Mouse (Mus musculus): ENCODE measurements around the gene Ubap2l. TPM values are rescaled to one million over a fixed set of nuclear protein-coding genes. Genes with fewer than 3 reads are reported as not detected.

Ubap2l gene
- 27.3 TPM for polyA plus RNA-seq (2014; fragmentation: Illumina TruSeq; extraction: RNeasy Lipid Tissue Mini Kit (QIAGEN cat#74804); ENCODE audit: insufficient read depth, low read depth, low replicate concordance)

DNA sequence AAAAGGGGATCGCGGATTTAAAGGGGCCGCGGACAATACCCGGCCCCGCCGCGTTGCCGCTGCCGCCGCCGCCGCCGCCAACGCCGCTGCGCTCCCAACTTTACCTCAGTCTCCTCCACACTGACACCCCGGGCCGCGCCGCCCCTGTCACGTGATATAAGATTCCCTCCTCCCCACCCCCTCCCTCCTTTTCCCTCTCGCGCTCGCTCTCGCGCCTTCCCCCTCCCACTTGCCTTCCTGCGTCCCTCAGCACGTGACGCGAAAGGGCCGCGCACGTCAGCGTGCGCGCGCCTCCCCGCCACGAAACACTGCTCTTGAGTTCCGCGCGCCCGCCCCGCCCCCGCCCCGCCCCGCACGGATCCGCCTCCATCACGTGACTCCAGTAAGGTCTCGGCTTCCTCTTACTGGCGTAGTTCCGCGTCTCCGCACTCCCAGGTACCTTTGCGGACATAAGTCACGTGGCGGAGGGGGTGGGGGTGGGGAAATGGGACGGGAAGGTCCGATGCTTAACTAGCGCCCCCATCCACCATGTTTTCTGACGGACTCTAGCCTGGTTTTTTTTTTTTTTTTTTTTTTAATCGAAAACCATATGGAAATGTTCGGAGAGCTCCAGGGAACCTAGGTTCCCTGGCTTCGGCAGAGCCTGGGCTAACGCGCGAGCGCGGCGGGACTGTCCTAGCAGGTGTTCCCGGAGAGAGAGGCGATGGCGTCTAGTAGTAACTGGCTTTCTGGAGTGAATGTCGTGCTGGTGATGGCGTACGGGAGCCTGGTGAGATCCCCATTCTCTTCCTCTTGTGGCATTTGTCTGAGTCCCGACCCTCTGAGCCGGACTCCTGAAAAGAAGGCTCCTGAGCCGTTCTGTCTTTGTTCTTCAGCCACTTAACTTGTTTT lies at the start of gene Ubap2l:
Gene Ubap2l (minus strand): TSS at position 278 of the 891 bp plus-strand sequence.

DNA sequence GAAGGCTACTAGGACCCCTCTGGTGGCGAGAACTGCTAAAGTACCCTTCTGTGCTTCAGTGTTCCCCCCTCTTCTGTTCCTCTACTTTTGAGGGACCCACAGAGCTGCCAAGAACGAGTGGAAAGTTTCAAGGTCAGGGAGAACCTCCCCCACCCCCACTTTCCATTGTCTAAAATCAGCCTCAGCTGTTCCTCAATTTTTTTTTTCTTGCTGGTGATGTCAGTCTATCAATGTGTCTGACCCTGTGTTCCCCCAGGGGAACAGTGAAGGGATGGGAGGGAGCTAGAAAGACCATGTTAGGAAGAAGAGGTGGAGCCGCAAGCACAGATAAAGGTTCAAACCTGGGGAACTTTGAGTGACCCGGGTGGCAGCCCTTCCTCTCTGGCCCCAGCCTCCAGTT lies 19.9 kb upstream of the Ubap2l start, which contains the start of gene Tpm3:
Gene Tpm3 (plus strand): TSS at position 356 of the 400 bp plus-strand sequence.

DNA sequence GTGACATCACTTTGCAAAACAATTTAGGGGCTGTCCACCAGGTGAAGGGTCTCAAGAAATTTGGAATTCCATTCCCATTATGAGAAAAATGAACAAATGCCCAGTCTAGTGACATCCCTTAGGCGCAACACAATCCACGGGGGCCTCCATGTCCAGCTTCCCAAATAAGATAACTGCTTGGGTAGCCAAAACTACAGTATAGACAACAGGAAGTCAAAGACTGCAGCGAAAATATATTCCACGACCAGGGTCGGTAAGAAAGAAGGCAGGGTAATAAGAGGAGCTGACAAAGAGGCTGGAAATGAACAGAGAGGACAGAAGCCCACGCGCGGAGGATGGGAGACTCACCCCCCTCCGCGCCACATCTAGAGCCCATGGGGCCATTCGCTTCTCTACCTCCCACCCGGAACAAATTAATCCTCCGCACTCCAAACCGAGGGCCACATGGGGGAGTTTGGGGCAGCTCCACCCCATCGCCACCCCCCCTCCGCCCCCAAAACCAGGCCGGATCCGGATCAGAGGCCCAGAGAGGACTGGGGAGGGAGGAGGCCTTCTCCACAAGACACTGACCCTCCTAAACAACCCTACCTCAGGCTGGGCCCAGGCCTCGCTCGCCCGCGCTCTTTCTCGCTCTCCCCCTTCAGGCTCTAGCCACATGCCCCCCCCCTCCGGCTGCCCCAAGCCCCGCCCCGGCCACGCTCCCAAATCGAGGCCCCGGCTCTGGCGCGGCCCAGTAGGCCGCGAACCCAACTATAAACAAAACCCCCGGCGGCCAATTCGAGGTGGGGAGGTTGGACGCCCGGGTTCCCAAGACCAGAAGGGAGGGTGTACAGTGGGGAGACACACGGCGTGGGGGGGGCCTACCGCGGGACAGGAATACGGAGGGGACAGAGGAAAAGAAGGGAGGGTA lies 732 bp downstream of the Ubap2l start, which contains the start of gene 4933434E20Rik:
Gene 4933434E20Rik (plus strand): TSS at position 196 of the 910 bp plus-strand sequence.

DNA sequence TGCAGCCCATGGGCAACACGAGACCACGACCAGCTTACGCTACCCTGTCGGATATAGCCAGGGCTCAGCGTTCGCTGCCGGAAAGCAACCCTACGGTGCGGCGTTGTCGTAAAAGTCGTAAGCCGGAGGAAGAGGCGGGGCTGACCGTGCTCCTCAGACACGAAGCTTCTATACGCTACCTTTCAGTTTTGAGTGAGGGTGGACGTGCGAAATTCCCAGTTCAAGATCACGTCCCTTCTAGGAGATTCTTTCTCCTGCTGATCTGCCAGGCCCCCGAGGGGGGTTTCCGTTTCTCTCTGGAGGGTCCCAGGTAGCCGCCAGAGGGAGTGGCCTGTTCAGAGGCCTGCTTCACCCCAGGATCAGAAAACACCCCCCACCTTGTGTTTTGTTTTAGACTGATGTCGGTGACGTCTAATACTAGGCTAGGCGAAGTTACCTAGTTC lies 53.8 kb downstream of the Ubap2l start, which contains the start of gene Hax1:
Gene Hax1 (minus strand): TSS at position 169 of the 443 bp plus-strand sequence.

DNA sequence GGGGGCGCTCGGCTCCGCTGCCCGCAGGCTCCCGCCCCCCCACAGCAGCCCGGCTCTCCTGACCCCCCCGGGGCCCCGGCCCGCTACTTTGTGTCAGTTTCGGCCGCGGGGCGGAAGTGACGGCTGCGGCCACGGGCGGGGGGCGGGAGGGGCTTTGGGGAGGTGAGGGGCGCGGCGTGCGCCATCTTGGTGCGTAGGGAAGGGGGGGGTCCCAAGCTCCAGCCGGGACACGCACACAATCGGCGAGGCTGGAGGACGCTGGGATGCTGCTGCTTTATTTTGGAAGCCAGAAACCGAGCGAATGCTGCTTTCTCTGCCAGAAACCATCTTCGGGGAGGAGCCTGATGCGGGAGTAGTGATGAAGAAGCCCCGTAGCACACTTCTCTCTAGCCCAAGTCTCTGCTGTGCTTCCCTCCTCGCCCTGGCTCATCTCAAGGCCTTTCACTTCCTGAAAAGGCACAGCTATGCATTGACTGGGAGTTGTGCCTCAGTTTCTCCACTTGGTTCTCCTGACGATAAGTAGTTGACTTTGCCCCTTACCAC lies 89.1 kb downstream of the Ubap2l start, which contains the start of gene Atp8b2:
Gene Atp8b2 (minus strand): TSS at position 288 of the 543 bp plus-strand sequence.

Other genes starting within 250 kb of the Ubap2l start
- gene She, start 221.3 kb downstream of the Ubap2l start, polyA plus RNA-seq (2014; fragmentation: Illumina TruSeq; extraction: RNeasy Lipid Tissue Mini Kit (QIAGEN cat#74804); ENCODE audit: insufficient read depth, low read depth, low replicate concordance), result 11.7 TPM
- gene Il6ra, start 139.4 kb downstream of the Ubap2l start, polyA plus RNA-seq (2014; fragmentation: Illumina TruSeq; extraction: RNeasy Lipid Tissue Mini Kit (QIAGEN cat#74804); ENCODE audit: insufficient read depth, low read depth, low replicate concordance), result 9.3 TPM
- 9.1 TPM for gene Atp8b2, start 89.1 kb downstream of the Ubap2l start, polyA plus RNA-seq (2014; fragmentation: Illumina TruSeq; extraction: RNeasy Lipid Tissue Mini Kit (QIAGEN cat#74804); ENCODE audit: insufficient read depth, low read depth, low replicate concordance)
- 68.6 TPM for gene Hax1, start 53.8 kb downstream of the Ubap2l start, polyA plus RNA-seq (2014; fragmentation: Illumina TruSeq; extraction: RNeasy Lipid Tissue Mini Kit (QIAGEN cat#74804); ENCODE audit: insufficient read depth, low read depth, low replicate concordance)
- 91.0 TPM for gene 4933434E20Rik, start 992 bp downstream of the Ubap2l start, polyA plus RNA-seq (2014; fragmentation: Illumina TruSeq; extraction: RNeasy Lipid Tissue Mini Kit (QIAGEN cat#74804); ENCODE audit: insufficient read depth, low read depth, low replicate concordance)
- 250 TPM for gene Tpm3, start 20.0 kb upstream of the Ubap2l start, polyA plus RNA-seq (2014; fragmentation: Illumina TruSeq; extraction: RNeasy Lipid Tissue Mini Kit (QIAGEN cat#74804); ENCODE audit: insufficient read depth, low read depth, low replicate concordance)
- 0.12 TPM for gene Nup210l, start 51.5 kb upstream of the Ubap2l start, polyA plus RNA-seq (2014; fragmentation: Illumina TruSeq; extraction: RNeasy Lipid Tissue Mini Kit (QIAGEN cat#74804); ENCODE audit: insufficient read depth, low read depth, low replicate concordance)
- 6,956 TPM for gene Rps27, start 161.0 kb upstream of the Ubap2l start, polyA plus RNA-seq (2014; fragmentation: Illumina TruSeq; extraction: RNeasy Lipid Tissue Mini Kit (QIAGEN cat#74804); ENCODE audit: insufficient read depth, low read depth, low replicate concordance)
- 19.0 TPM for gene Rab13, start 161.1 kb upstream of the Ubap2l start, polyA plus RNA-seq (2014; fragmentation: Illumina TruSeq; extraction: RNeasy Lipid Tissue Mini Kit (QIAGEN cat#74804); ENCODE audit: insufficient read depth, low read depth, low replicate concordance)
- 75.8 TPM for gene Jtb, start 179.0 kb upstream of the Ubap2l start, polyA plus RNA-seq (2014; fragmentation: Illumina TruSeq; extraction: RNeasy Lipid Tissue Mini Kit (QIAGEN cat#74804); ENCODE audit: insufficient read depth, low read depth, low replicate concordance)
- gene Creb3l4, start 190.9 kb upstream of the Ubap2l start, polyA plus RNA-seq (2014; fragmentation: Illumina TruSeq; extraction: RNeasy Lipid Tissue Mini Kit (QIAGEN cat#74804); ENCODE audit: insufficient read depth, low read depth, low replicate concordance), result 1.8 TPM
- gene Slc39a1, start 195.5 kb upstream of the Ubap2l start, polyA plus RNA-seq (2014; fragmentation: Illumina TruSeq; extraction: RNeasy Lipid Tissue Mini Kit (QIAGEN cat#74804); ENCODE audit: insufficient read depth, low read depth, low replicate concordance), result 61.5 TPM
- 24.8 TPM for gene Crtc2, start 201.5 kb upstream of the Ubap2l start, polyA plus RNA-seq (2014; fragmentation: Illumina TruSeq; extraction: RNeasy Lipid Tissue Mini Kit (QIAGEN cat#74804); ENCODE audit: insufficient read depth, low read depth, low replicate concordance)
- 5.8 TPM for gene Dennd4b, start 212.6 kb upstream of the Ubap2l start, polyA plus RNA-seq (2014; fragmentation: Illumina TruSeq; extraction: RNeasy Lipid Tissue Mini Kit (QIAGEN cat#74804); ENCODE audit: insufficient read depth, low read depth, low replicate concordance)
- 7.2 TPM for gene Gatad2b, start 240.6 kb upstream of the Ubap2l start, polyA plus RNA-seq (2014; fragmentation: Illumina TruSeq; extraction: RNeasy Lipid Tissue Mini Kit (QIAGEN cat#74804); ENCODE audit: insufficient read depth, low read depth, low replicate concordance)